ENCODE assay signal across 9 mouse cellular contexts in the genomic region with DNA sequence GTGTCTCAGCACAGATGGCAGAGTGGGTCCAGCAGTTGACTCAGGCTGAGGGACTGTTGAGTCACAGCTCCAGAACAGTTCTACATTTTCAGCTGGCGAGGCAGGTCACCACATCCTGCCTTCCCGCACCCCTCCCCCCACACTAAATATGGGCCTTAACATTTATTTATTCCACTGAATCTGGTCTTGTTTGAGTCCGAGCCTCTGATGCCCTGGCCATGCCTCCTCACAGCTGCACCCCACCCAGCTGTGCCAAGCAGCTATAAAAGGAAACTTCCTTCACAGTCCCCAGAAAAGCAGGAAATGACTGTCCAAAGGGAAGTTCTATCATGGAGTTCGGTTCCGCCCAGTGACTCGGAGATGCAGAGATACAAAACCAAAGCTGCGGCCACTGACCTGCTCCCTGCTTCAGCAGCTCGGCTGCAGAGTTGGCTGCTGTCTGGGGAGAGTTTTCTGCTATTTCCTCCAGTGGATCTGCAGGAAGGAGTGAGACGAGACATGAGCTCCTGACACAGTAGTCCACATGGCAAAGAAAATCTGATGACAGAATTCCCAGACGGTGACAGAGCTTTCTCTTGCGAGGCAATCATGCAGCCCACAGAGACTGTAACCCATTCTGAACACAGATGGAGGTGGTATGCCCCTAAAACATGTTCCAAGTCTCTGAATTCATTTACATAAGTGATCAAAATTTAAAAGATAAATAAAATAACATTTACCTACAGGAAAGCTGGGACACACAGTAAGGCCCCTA.
A peak's percentile ranks its signal among the peaks of the same experiment; 100 is the strongest.
DNase-seq lines count a peak whose midpoint lies in the region; TF ChIP-seq lines count a peak whose summit lies in the region.
"Had no signal": no experiment of that assay in that cellular context is flagged by ENCODE, and none has a peak within 500 bp of the region (broad histone marks: within the 10 kb centered on the region; RNA-seq: fewer than 3 reads in every experiment).

No protein-coding gene starts in this region.

- no peak for TF ChIP-seq CTCF in left cerebral cortex, adult 2 months (IDR thresholded peaks at IDR 0.05)

- H3K27ac ChIP-seq in left cerebral cortex, adult 2 months = peak overlapping the region; percentile 53
- H3K27ac ChIP-seq in brown adipose tissue, adult 24 weeks (replicated peaks; ENCODE audit: low read depth, low read length) = peak overlapping the region; percentile 52
- H3K27ac ChIP-seq: stomach, embryonic 15.5 days had no signal

- intact Hi-C loops in left cerebral cortex, adult 2 months (cut with DNase I) = no loop called here
- intact Hi-C loops in left cerebral cortex, postnatal 36 days (cut with DNase I) = no loop called here
- intact Hi-C loops in heart, postnatal 10 days (cut with DNase I) = loop anchor here (5.0 kb wide), 1 partner anchor 79 kb away; no protein-coding TSS in a partner anchor

- H3K4me1 ChIP-seq in brown adipose tissue, adult 24 weeks (ENCODE audit: control insufficient read depth, insufficient read depth, insufficient read length, low read length) = 0 out of 2 replicates have a peak, but pooled peaks cover 4% of the 10 kb centered on the region

- no peak overlapping the region for H3K4me3 ChIP-seq in left cerebral cortex, adult 2 months
- H3K4me3 ChIP-seq in brown adipose tissue, adult 24 weeks (ENCODE audit: insufficient read depth, low read depth, low read length) = 0 out of 2 replicates have a peak overlapping the region, but pooled peaks have one; percentile 10
- H3K4me3 ChIP-seq: stomach, embryonic 15.5 days had no signal

- DNase-seq in left cerebral cortex, adult 2 months (ENCODE audit: extremely low spot score in 1 of 2, low spot score in 2 of 2) = no peak
- no peak for DNase-seq in left cerebral cortex, postnatal 36 days (ENCODE audit: low spot score in 2 of 2)
- DNase-seq in heart, postnatal 10 days = peak; percentile 35 to 46
- peak; percentile 84 for DNase-seq in lung, postnatal 36 days
- no peak for DNase-seq in urinary bladder, postnatal 4 days (ENCODE audit: low spot score in 2 of 2)
- DNase-seq in cerebellum, postnatal 10 days = no peak
- no peak for DNase-seq in right cerebral cortex, postnatal 4 days

Comparison
In these comparisons a context has a peak if more than half of its experiments do, and no peak if none do; other contexts are left out.
1. DNase-seq: peak in heart, postnatal 10 days (2 of 2) and lung, postnatal 36 days (single experiment); none in left cerebral cortex, adult 2 months (0 of 2), left cerebral cortex, postnatal 36 days (0 of 2), urinary bladder, postnatal 4 days (0 of 2), cerebellum, postnatal 10 days (0 of 2) and right cerebral cortex, postnatal 4 days (single experiment).